Mouse (Mus musculus) erythroblast, embryonic 14.5 days (primary cell): ENCODE measurements around the gene Slc22a14.

Experiments
- GATA1 ChIP-seq: IDR thresholded peaks from 2 replicates; pipeline ENCODE4 v1.6.1; 2012; ENCODE audit warnings: low read length, inconsistent platforms, mixed read lengths
- TAL1 ChIP-seq: IDR thresholded peaks from 3 replicates; pipeline ENCODE4 v1.6.1; 2012; ENCODE audit warnings: low read length, inconsistent platforms, mixed read lengths

GRCm38 (mm10) chr9:119219667-119220066, 145.7 kb downstream of the Slc22a14 start:
- TF ChIP-seq GATA1 (no peak), TAL1 (no peak)
